Mouse (Mus musculus) frontal cortex, adult 2 months (tissue): ENCODE results near the gene Unc5cl. TPM values are rescaled to one million over a fixed set of nuclear protein-coding genes. Genes with fewer than 3 reads are reported as not detected.

Source experiments
- DNase-seq, 2 experiments: peaks; one replicate each; pipeline ENCODE4 v3.0.0; 2022; ENCODE audit warnings: low spot score in 1 of 2; ENCODE audit errors: extremely low spot score in 1 of 2
- polyA plus RNA-seq: library from polyadenylated mRNA; depleted of rRNA; stranded (reverse); fragments of >200 nt; gene quantifications from 2 replicates; pipeline ENCODE4 v1.2.3, GENCODE M21; 2012; rRNA removed

Gene Unc5cl
- polyA plus RNA-seq, 1 experiment, result 0.08 TPM

DNA sequence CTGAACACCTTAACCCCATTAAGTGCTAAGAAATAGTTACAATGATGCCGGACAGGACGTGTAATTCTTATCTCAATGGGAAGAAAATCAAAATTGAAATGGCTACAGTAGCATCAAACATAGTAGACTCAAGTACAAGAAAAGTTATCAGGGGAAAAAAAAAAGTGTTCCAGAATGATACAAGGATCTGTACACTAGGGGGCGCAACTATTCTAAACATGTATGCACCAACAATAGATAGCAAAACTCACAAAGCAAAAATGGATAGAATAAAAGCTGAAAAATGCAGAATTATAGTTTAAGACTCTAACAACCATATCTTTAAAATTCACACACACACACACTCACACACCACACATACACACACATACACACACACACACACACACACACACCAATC lies 134.0 kb downstream of the Unc5cl start:
- DNase-seq, result no peak

Other genes with a start within 250 kb of the Unc5cl start
- not detected in 2 replicates for gene Trem1, start 222.1 kb upstream of the Unc5cl start, polyA plus RNA-seq
- gene Trem3, start 207.1 kb upstream of the Unc5cl start, polyA plus RNA-seq, result 0.11 and 0.18 TPM in 2 replicates
- 0.04 and 0.21 TPM in 2 replicates for gene Treml4, start 190.6 kb upstream of the Unc5cl start, polyA plus RNA-seq
- 0.29 and 0.32 TPM in 2 replicates for gene Treml2, start 155.4 kb upstream of the Unc5cl start, polyA plus RNA-seq
- 0.12 and 0.13 TPM in 2 replicates for gene B430306N03Rik, start 138.8 kb upstream of the Unc5cl start, polyA plus RNA-seq
- 32.8 and 34.9 TPM in 2 replicates for gene Trem2, start 108.5 kb upstream of the Unc5cl start, polyA plus RNA-seq
- gene Treml1, start 95.0 kb upstream of the Unc5cl start, polyA plus RNA-seq, result 0.34 and 0.36 TPM in 2 replicates
- 31.2 and 35.5 TPM in 2 replicates for gene Nfya, start 45.0 kb upstream of the Unc5cl start, polyA plus RNA-seq
- 17.5 and 20.7 TPM in 2 replicates for gene Oard1, start 44.9 kb upstream of the Unc5cl start, polyA plus RNA-seq
- gene Apobec2, start 22.0 kb upstream of the Unc5cl start, polyA plus RNA-seq, result 0.08 and 0.21 TPM in 2 replicates
- gene Tspo2, start 3.4 kb upstream of the Unc5cl start, polyA plus RNA-seq, result 0.06 TPM in 1 of 2 replicates, not detected in the other